Mouse (Mus musculus) neural tube, embryonic 13.5 days (tissue): Measurements from ENCODE around the gene Otogl. TPM values are rescaled to one million over a fixed set of nuclear protein-coding genes. Genes with fewer than 3 reads are reported as not detected.

Experiments used
- ATAC-seq: fragments of 200-750 bp; cut with Nextera tagmentation; 2 replicates; pipeline ENCODE4 v1.8.0; 2017; ENCODE audit warnings: low read depth, mild to moderate bottlenecking, moderate TSS enrichment, moderate library complexity
- H3K27ac ChIP-seq: fragments of 300-500 bp; sonication (generic); replicated peaks from 2 replicates; pipeline ENCODE4 v1.5.1; 2015; ENCODE audit warnings: moderate library complexity, mild to moderate bottlenecking, inconsistent platforms
- H3K27me3 ChIP-seq: fragments of 300-500 bp; sonication (generic); 2 replicates; pipeline ENCODE4 v1.6.1; 2015; ENCODE audit warnings: mild to moderate bottlenecking, inconsistent platforms
- H3K36me3 ChIP-seq: fragments of 300-500 bp; sonication (generic); 2 replicates; pipeline ENCODE4 v1.6.1; 2015; ENCODE audit warnings: mild to moderate bottlenecking, inconsistent platforms
- H3K4me1 ChIP-seq: fragments of 300-500 bp; sonication (generic); replicated peaks from 2 replicates; pipeline ENCODE4 v1.6.1; 2015; ENCODE audit warnings: inconsistent platforms
- H3K4me2 ChIP-seq: fragments of 300-500 bp; sonication (generic); 2 replicates; pipeline ENCODE4 v1.6.1; 2015; ENCODE audit warnings: inconsistent platforms, mild to moderate bottlenecking, moderate library complexity
- H3K4me3 ChIP-seq: fragments of 300-500 bp; sonication (generic); 2 replicates; pipeline ENCODE4 v1.5.1; 2015; ENCODE audit warnings: mild to moderate bottlenecking, inconsistent platforms
- H3K9ac ChIP-seq: fragments of 300-500 bp; sonication (generic); 2 replicates; pipeline ENCODE4 v1.6.1; 2015; ENCODE audit warnings: moderate library complexity, mild to moderate bottlenecking, inconsistent platforms
- H3K9me3 ChIP-seq: fragments of 300-500 bp; sonication (generic); 2 replicates; pipeline ENCODE4 v1.6.1; 2016; ENCODE audit warnings: inconsistent platforms
- WGBS: fragments of 180-500 bp; shearing (Covaris S2); methylation state at CpG from one replicate; pipeline ENCODE4 v1.1.7; 2015; 5-methylcytosine and 5-hydroxymethylcytosine counted together
- polyA plus RNA-seq: library from polyadenylated mRNA; unstranded; fragments of >200 nt; fragmentation: Nextera tagmentation; extraction: Ambion mirVana; gene quantifications from 2 replicates; pipeline ENCODE4 v1.2.1, GENCODE M21; 2015

Otogl gene
- 0.04 TPM in 1 of 2 replicates, not detected in the other for polyA plus RNA-seq

- 59% methylated on average over 7 of the region's 7 CpGs for WGBS
- H3K9me3 ChIP-seq, result peaks cover 6% of the 10 kb centered on the region; the same call in 1 of the 2 replicates
- ATAC-seq, result no peak
Observed at GRCm38 (mm10) chr10:107912084-107912573, at the start of gene Otogl. Gene Otogl, minus strand, starts transcription at chr10:107912134.

GRCm38 (mm10) chr10:107956588-107956987, 44.7 kb upstream of the Otogl start:
- ATAC-seq, result no peak
- no peak overlapping the region for H3K9ac ChIP-seq

More at GRCm38 (mm10) chr10:107912084-107912573, at the start of gene Otogl:
- Histone ChIP-seq H3K9ac (no peak within 1 kb of the TSS), H3K4me2 (no peak within 1 kb of the TSS), H3K27ac (no peak within 1 kb of the TSS), H3K4me3 (no peak within 1 kb of the TSS), H3K27me3 (no peaks in the 10 kb centered on the region), H3K36me3 (no peaks in the 10 kb centered on the region), H3K4me1 (no peaks in the 10 kb centered on the region)

GRCm38 (mm10) chr10:107954444-107954843, 42.5 kb upstream of the Otogl start:
- Histone ChIP-seq H3K4me2 (no peak overlapping the region), H3K9me3 (no peaks in the 10 kb centered on the region), H3K4me3 (no peak overlapping the region), H3K27me3 (no peaks in the 10 kb centered on the region), H3K36me3 (no peaks in the 10 kb centered on the region), H3K4me1 (no peaks in the 10 kb centered on the region), H3K27ac (no peak overlapping the region), H3K9ac (no peak overlapping the region)
- WGBS, result 60% methylated on average over 6 of the region's 6 CpGs
- no peak for ATAC-seq

More at GRCm38 (mm10) chr10:107956588-107956987, 44.7 kb upstream of the Otogl start:
- Histone ChIP-seq H3K4me3 (no peak overlapping the region), H3K36me3 (no peaks in the 10 kb centered on the region), H3K27me3 (no peaks in the 10 kb centered on the region), H3K4me1 (no peaks in the 10 kb centered on the region), H3K4me2 (no peak overlapping the region), H3K27ac (no peak overlapping the region), H3K9me3 (no peaks in the 10 kb centered on the region)
- WGBS, result 85% methylated on average over 5 of the region's 5 CpGs

DNA sequence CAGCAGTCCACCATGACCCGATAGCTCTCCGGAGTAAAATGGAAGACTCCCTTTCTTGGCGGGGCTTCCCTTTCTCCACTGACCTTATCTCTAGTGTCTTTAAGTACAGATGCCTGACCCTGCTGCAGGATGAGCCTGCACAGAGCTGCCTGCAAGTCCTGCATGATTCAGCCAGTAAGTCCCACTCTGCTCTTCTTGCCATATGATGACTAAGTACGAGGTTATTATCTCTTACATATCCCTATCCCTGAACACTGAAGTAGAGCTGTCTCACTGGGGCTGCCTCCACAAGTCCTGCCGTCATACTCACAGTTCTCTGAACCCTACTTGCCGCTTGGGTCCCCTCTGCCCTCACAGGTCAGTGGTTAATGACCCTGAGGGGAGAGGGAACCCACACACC, 39.7 kb upstream of the Otogl start:
- WGBS, result 90% methylated on average over 6 of the region's 6 CpGs
- ATAC-seq, result no peak
- no peak overlapping the region for H3K4me3 ChIP-seq
- no peaks in the 10 kb centered on the region for H3K36me3 ChIP-seq
- H3K9me3 ChIP-seq, result no peaks in the 10 kb centered on the region
- H3K27me3 ChIP-seq, result no peaks in the 10 kb centered on the region
- H3K9ac ChIP-seq, result no peak overlapping the region
- no peak overlapping the region for H3K4me2 ChIP-seq
- no peaks in the 10 kb centered on the region for H3K4me1 ChIP-seq
- H3K27ac ChIP-seq, result no peak overlapping the region

DNA sequence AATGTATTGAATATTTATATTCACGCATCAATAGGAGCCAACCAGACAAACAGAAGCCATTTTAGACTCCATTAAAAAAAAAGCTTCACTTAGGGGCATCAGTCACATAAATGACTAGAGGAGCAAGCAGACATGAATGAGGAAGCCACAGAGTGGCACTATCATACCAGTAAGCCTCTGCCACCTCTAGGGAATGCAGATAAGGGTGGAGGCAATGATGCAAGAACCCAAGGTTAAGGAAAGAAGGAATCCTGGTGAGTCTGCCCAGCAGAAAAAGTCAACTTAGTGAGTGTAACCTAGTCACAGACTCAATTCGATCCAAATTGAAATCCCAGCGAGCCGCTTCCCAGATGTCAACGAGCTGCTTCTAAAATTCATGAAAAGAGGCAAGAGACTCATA, 38.0 kb upstream of the Otogl start:
- no peak overlapping the region for H3K4me2 ChIP-seq
- H3K27ac ChIP-seq, result no peak overlapping the region
- no peak for ATAC-seq
- H3K9me3 ChIP-seq, result no peaks in the 10 kb centered on the region
- WGBS, result 93% methylated on average over 5 of the region's 5 CpGs
- H3K4me1 ChIP-seq, result no peaks in the 10 kb centered on the region
- H3K36me3 ChIP-seq, result no peaks in the 10 kb centered on the region
- H3K27me3 ChIP-seq, result no peaks in the 10 kb centered on the region
- no peak overlapping the region for H3K9ac ChIP-seq
- no peak overlapping the region for H3K4me3 ChIP-seq

GRCm38 (mm10) chr10:107948647-107949046, 36.7 kb upstream of the Otogl start:
- no peak overlapping the region for H3K27ac ChIP-seq

DNA sequence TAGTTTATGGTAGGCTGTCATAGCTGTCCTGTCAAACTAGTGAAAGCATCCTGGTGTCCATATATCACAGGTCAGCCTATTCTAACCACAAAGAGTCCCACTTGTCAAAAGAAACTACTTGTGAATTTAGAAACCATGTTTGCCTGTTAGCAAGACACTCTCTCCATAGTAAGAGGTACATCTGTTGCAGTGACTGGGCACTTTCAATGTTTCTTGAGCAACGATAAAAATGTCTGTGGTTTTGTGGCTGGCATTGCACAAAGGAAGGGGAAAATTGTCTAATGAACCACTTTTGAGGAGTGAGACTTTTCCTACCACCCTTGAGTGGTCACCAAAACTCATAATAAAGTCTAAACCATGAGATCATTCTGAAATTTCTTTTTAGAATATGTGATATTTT, 36.1 kb upstream of the Otogl start:
- H3K36me3 ChIP-seq, result no peaks in the 10 kb centered on the region
- 76% methylated on average over 1 of the region's 1 CpGs for WGBS

More at GRCm38 (mm10) chr10:107948647-107949046, 36.7 kb upstream of the Otogl start:
- Histone ChIP-seq H3K4me1 (no peaks in the 10 kb centered on the region), H3K9ac (no peak overlapping the region), H3K27me3 (no peaks in the 10 kb centered on the region), H3K36me3 (no peaks in the 10 kb centered on the region), H3K4me2 (no peak overlapping the region), H3K9me3 (no peaks in the 10 kb centered on the region), H3K4me3 (no peak overlapping the region)
- 81% methylated on average over 8 of the region's 8 CpGs for WGBS
- no peak for ATAC-seq

GRCm38 (mm10) chr10:107946348-107946747, 34.4 kb upstream of the Otogl start:
- Histone ChIP-seq H3K4me3 (no peak overlapping the region), H3K9me3 (no peaks in the 10 kb centered on the region), H3K9ac (no peak overlapping the region), H3K27ac (no peak overlapping the region), H3K36me3 (no peaks in the 10 kb centered on the region), H3K27me3 (no peaks in the 10 kb centered on the region), H3K4me2 (no peak overlapping the region), H3K4me1 (no peaks in the 10 kb centered on the region)
- WGBS, result 60% methylated on average over 5 of the region's 5 CpGs
- ATAC-seq, result no peak

More for the DNA sequence above, 36.1 kb upstream of the Otogl start:
- Histone ChIP-seq H3K4me3 (no peak overlapping the region), H3K9me3 (no peaks in the 10 kb centered on the region), H3K9ac (no peak overlapping the region), H3K27ac (no peak overlapping the region), H3K4me2 (no peak overlapping the region), H3K4me1 (no peaks in the 10 kb centered on the region), H3K27me3 (no peaks in the 10 kb centered on the region)
- ATAC-seq, result no peak

DNA sequence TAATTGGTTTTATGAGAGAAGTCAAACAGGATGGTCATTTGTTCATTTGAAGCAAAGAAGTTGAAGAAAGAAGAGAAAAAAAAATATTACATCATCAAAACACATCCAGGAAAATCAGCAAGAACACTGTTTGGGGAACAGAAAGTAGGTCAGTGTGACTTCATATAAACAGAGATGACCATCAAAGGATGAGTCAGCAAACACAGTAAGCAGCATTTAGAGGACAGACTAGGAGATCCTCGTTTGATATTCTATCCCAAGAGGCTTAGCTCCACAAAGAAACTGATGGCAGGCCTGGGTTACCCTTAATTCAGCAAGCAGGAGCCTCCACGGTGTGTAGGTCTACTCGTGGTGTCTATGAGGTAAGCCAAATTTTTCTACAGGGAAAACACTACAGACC, 31.9 kb upstream of the Otogl start:
- Histone ChIP-seq H3K9ac (no peak overlapping the region), H3K4me2 (no peak overlapping the region), H3K27me3 (no peaks in the 10 kb centered on the region), H3K4me3 (no peak overlapping the region), H3K27ac (no peak overlapping the region), H3K4me1 (no peaks in the 10 kb centered on the region), H3K36me3 (no peaks in the 10 kb centered on the region), H3K9me3 (no peaks in the 10 kb centered on the region)
- no peak for ATAC-seq
- 77% methylated on average over 3 of the region's 3 CpGs for WGBS

DNA sequence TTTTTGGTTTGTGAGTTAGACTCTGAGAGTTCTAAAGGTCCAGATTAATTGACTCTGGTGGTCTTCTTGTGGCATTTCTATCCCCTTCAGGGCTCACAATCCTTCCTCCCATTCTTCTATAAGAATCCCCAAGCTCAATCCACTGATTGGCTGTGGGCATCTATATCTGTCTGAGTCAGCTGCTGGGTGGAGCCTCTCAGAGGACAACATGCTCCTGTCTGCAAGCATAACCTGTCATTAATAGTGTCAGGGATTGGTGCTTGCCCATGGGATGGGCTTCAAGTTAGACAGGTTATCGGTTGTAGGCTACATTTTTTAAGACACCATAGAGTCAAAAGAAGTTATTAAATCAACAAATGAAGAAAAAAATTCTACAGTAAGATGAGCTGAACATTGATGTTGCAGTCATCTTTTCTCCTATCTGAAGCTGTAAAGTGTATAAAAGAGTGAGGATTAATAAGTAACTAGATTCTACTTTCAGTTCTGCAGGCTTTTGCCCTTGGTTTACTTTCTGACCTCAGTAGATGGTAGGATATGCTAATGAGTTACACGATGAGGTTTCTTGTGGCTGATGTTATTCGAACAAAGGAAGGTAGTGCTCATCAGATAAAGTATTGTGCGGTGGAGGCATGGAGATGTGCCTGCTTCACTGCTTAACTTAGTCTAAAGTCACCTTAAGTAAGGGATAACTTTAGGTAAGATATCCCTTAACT, 29.4 kb upstream of the Otogl start:
- Histone ChIP-seq H3K9ac (no peak overlapping the region), H3K9me3 (no peaks in the 10 kb centered on the region), H3K27me3 (no peaks in the 10 kb centered on the region), H3K4me2 (no peak overlapping the region), H3K4me1 (no peaks in the 10 kb centered on the region), H3K36me3 (no peaks in the 10 kb centered on the region), H3K4me3 (no peak overlapping the region), H3K27ac (no peak overlapping the region)
- 93% methylated on average over 4 of the region's 4 CpGs for WGBS
- no peak for ATAC-seq

GRCm38 (mm10) chr10:107940302-107940701, 28.4 kb upstream of the Otogl start:
- no peak overlapping the region for H3K4me3 ChIP-seq
- no peaks in the 10 kb centered on the region for H3K4me1 ChIP-seq
- H3K27ac ChIP-seq, result no peak overlapping the region
- no peaks in the 10 kb centered on the region for H3K9me3 ChIP-seq
- H3K27me3 ChIP-seq, result no peaks in the 10 kb centered on the region
- H3K9ac ChIP-seq, result no peak overlapping the region
- H3K4me2 ChIP-seq, result no peak overlapping the region
- no peaks in the 10 kb centered on the region for H3K36me3 ChIP-seq
- no peak for ATAC-seq
- 84% methylated on average over 6 of the region's 6 CpGs for WGBS

DNA sequence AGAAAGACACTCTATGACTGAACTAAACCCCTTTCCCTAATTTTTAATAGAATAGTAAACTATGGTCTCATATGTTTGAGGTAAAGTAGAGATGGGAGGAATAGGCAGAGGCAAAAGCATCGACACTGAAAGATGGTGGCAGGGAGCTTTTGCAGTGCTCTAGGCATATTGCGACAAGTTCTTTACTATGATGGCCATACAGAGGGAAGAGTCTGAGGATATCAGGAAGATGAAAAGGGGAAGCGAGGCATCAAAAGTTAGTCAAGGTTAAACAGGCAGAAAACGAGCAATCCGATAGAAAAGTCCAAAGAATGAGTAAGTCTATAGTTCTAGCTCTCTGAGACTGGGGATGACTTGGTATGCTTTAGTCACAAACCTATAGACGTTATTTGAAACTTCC, 27.9 kb upstream of the Otogl start:
- WGBS, result 87% methylated on average over 6 of the region's 6 CpGs
- no peak overlapping the region for H3K27ac ChIP-seq
- H3K4me2 ChIP-seq, result no peak overlapping the region
- no peak for ATAC-seq
- no peaks in the 10 kb centered on the region for H3K4me1 ChIP-seq
- H3K27me3 ChIP-seq, result no peaks in the 10 kb centered on the region
- H3K9ac ChIP-seq, result no peak overlapping the region
- H3K36me3 ChIP-seq, result no peaks in the 10 kb centered on the region
- no peak overlapping the region for H3K4me3 ChIP-seq
- no peaks in the 10 kb centered on the region for H3K9me3 ChIP-seq

GRCm38 (mm10) chr10:107934055-107934454, 22.1 kb upstream of the Otogl start:
- H3K27me3 ChIP-seq, result no peaks in the 10 kb centered on the region
- no peak overlapping the region for H3K4me3 ChIP-seq
- peaks cover 9% of the 10 kb centered on the region for H3K4me1 ChIP-seq
- no peak overlapping the region for H3K27ac ChIP-seq
- WGBS, result 91% methylated on average over 3 of the region's 3 CpGs
- no peak overlapping the region for H3K4me2 ChIP-seq
- no peak for ATAC-seq
- no peaks in the 10 kb centered on the region for H3K36me3 ChIP-seq
- no peaks in the 10 kb centered on the region for H3K9me3 ChIP-seq
- H3K9ac ChIP-seq, result no peak overlapping the region
